11 mouse cellular contexts compared by ENCODE assay signal in genomic region chr17:79991166-79991958, GRCm38 (mm10).
DNase-seq lines count a peak whose midpoint lies in the region; ATAC-seq and TF ChIP-seq lines count a peak whose summit lies in the region.
"Had no signal": no experiment of that assay in that cellular context is flagged by ENCODE, and none has a peak within 500 bp of the region (broad histone marks: within the 10 kb centered on the region; RNA-seq: fewer than 3 reads in every experiment).

No protein-coding gene starts in this region.

- peak; percentile 78 for ATAC-seq in kidney, embryonic 15.5 days (replicated peaks; ENCODE audit: low FRiP score)
- no peak for ATAC-seq in stomach, postnatal 0 days (ENCODE audit: low FRiP score, low TSS enrichment)

- TF ChIP-seq EP300 in stomach, postnatal 0 days (optimal IDR thresholded peaks at IDR 0.05), result no peak

- no peak overlapping the region for H3K9ac ChIP-seq in kidney, embryonic 15.5 days
- no peak overlapping the region for H3K9ac ChIP-seq in stomach, postnatal 0 days (ENCODE audit: low read length)

- WGBS in kidney, embryonic 15.5 days, result 54% methylated on average over 12 of the region's 12 CpGs
- WGBS in stomach, postnatal 0 days, result 71% methylated on average over 12 of the region's 12 CpGs

- intact Hi-C loops in gastrocnemius, adult 2 months (cut with DNase I), result loop anchor here (2.0 kb wide), 1 partner anchor 97 kb away; no protein-coding TSS in a partner anchor

- TF ChIP-seq CTCF in gastrocnemius, adult 2 months (IDR thresholded peaks at IDR 0.05), result no peak
- no peak for TF ChIP-seq CTCF in stomach, postnatal 0 days (IDR thresholded peaks at IDR 0.05; ENCODE audit: low read depth)

- H3K9me3 ChIP-seq in kidney, embryonic 15.5 days (replicated peaks), result no peaks in the 10 kb centered on the region
- no peaks in the 10 kb centered on the region for H3K9me3 ChIP-seq in stomach, postnatal 0 days (ENCODE audit: control insufficient read depth, low read length)

- H3K27ac ChIP-seq in gastrocnemius, adult 2 months, result peak overlapping the region; percentile 95
- peak overlapping the region; percentile 60; the same call in 1 of the 2 replicates for H3K27ac ChIP-seq in kidney, embryonic 15.5 days
- H3K27ac ChIP-seq in stomach, postnatal 0 days (replicated peaks), result no peak overlapping the region

- H3K4me2 ChIP-seq in kidney, embryonic 15.5 days, result no peak overlapping the region
- no peak overlapping the region for H3K4me2 ChIP-seq in stomach, postnatal 0 days (replicated peaks; ENCODE audit: low read depth)

- peak; percentile 70 for DNase-seq in adrenal gland, postnatal 10 days
- DNase-seq in adrenal gland, adult (ENCODE audit: inconsistent age in 2 of 2, low spot score in 1 of 2), result no peak
- peak; percentile 35 for DNase-seq in 3134 (ENCODE audit: extremely low read depth, insufficient read length, low spot score)
- DNase-seq in gastrocnemius, adult 2 months, result peak; percentile 91
- no peak for DNase-seq in right cerebral cortex, postnatal 25 days
- no peak for DNase-seq in heart, adult 18-20 months
- DNase-seq in stomach, postnatal 0 days (ENCODE audit: low spot score), result no peak
- DNase-seq: lung, adult 2 months; spleen, adult 18-20 months had no signal

- no peaks in the 10 kb centered on the region for H3K36me3 ChIP-seq in kidney, embryonic 15.5 days
- no peaks in the 10 kb centered on the region for H3K36me3 ChIP-seq in stomach, postnatal 0 days (ENCODE audit: control insufficient read depth, insufficient read depth, low read length)

- peaks cover 14% of the 10 kb centered on the region for H3K4me1 ChIP-seq in kidney, embryonic 15.5 days
- H3K4me1 ChIP-seq in stomach, postnatal 0 days (replicated peaks; ENCODE audit: control insufficient read depth, insufficient read depth), result 0 out of 2 replicates have a peak, but pooled peaks cover 3% of the 10 kb centered on the region
- H3K4me1 ChIP-seq: megakaryocyte, embryonic 14.5 days had no signal

- H3K27me3 ChIP-seq in kidney, embryonic 15.5 days, result no peaks in the 10 kb centered on the region
- H3K27me3 ChIP-seq in stomach, postnatal 0 days (ENCODE audit: control insufficient read depth, insufficient read depth, low read length), result no peaks in the 10 kb centered on the region

- H3K4me3 ChIP-seq in gastrocnemius, adult 2 months, result no peak overlapping the region
- no peak overlapping the region for H3K4me3 ChIP-seq in kidney, embryonic 15.5 days (replicated peaks)
- no peak overlapping the region for H3K4me3 ChIP-seq in stomach, postnatal 0 days (ENCODE audit: low read depth, low read length)
- H3K4me3 ChIP-seq: megakaryocyte, embryonic 14.5 days had no signal

Comparison
In these comparisons a context has a peak if more than half of its experiments do, and no peak if none do; other contexts are left out.
1. DNase-seq: peak in adrenal gland, postnatal 10 days (single experiment), 3134 (single experiment) and gastrocnemius, adult 2 months (single experiment); none in adrenal gland, adult (0 of 2), right cerebral cortex, postnatal 25 days (single experiment), heart, adult 18-20 months (0 of 2) and stomach, postnatal 0 days (single experiment).